Mouse (Mus musculus): ENCODE results near the gene Olfr10. TPM values are rescaled to one million over a fixed set of nuclear protein-coding genes. Genes with fewer than 3 reads are reported as not detected.

Gene Olfr10
- polyA plus RNA-seq, 1 experiment from 2014 or later, result not detected

Other genes starting within 250 kb of the Olfr10 start
- not detected in 2 replicates for gene Tgtp2, start 240.5 kb upstream of the Olfr10 start, polyA plus RNA-seq (2014; fragmentation: Nextera tagmentation; extraction: Ambion mirVana)
- gene Ifi47, start 228.2 kb upstream of the Olfr10 start, polyA plus RNA-seq (2014; fragmentation: Nextera tagmentation; extraction: Ambion mirVana), result 0.63 and 1.1 TPM in 2 replicates
- gene Olfr1396, start 189.9 kb upstream of the Olfr10 start, polyA plus RNA-seq (2014; fragmentation: Nextera tagmentation; extraction: Ambion mirVana), result not detected in 2 replicates
- not detected in 2 replicates for gene Olfr1395, start 162.5 kb upstream of the Olfr10 start, polyA plus RNA-seq (2014; fragmentation: Nextera tagmentation; extraction: Ambion mirVana)
- gene Olfr1394, start 150.4 kb upstream of the Olfr10 start, polyA plus RNA-seq (2014; fragmentation: Nextera tagmentation; extraction: Ambion mirVana), result not detected in 2 replicates
- 0.16 TPM in 1 of 2 replicates, not detected in the other for gene Btnl9, start 117.6 kb upstream of the Olfr10 start, polyA plus RNA-seq (2014; fragmentation: Nextera tagmentation; extraction: Ambion mirVana)
- 58.4 and 59.6 TPM in 2 replicates for gene Zfp62, start 101.4 kb upstream of the Olfr10 start, polyA plus RNA-seq (2014; fragmentation: Nextera tagmentation; extraction: Ambion mirVana)
- gene Mgat1, start 60.5 kb upstream of the Olfr10 start, polyA plus RNA-seq (2014; fragmentation: Nextera tagmentation; extraction: Ambion mirVana), result 34.6 and 37.2 TPM in 2 replicates
- not detected in 2 replicates for gene Olfr1393, start 26.4 kb upstream of the Olfr10 start, polyA plus RNA-seq (2014; fragmentation: Nextera tagmentation; extraction: Ambion mirVana)
- not detected in 2 replicates for gene Olfr1392, start 19.5 kb upstream of the Olfr10 start, polyA plus RNA-seq (2014; fragmentation: Nextera tagmentation; extraction: Ambion mirVana)
- gene Olfr1391, start 18.0 kb downstream of the Olfr10 start, polyA plus RNA-seq (2014; fragmentation: Nextera tagmentation; extraction: Ambion mirVana), result not detected in 2 replicates
- gene Olfr1390, start 30.4 kb downstream of the Olfr10 start, polyA plus RNA-seq (2014; fragmentation: Nextera tagmentation; extraction: Ambion mirVana), result not detected in 2 replicates
- gene Olfr1389, start 118.3 kb downstream of the Olfr10 start, polyA plus RNA-seq (2014; fragmentation: Nextera tagmentation; extraction: Ambion mirVana), result not detected in 2 replicates
- 0.17 and 0.20 TPM in 2 replicates for gene Olfr1388, start 131.9 kb downstream of the Olfr10 start, polyA plus RNA-seq (2014; fragmentation: Nextera tagmentation; extraction: Ambion mirVana)
- not detected in 2 replicates for gene Olfr1387, start 150.6 kb downstream of the Olfr10 start, polyA plus RNA-seq (2014; fragmentation: Nextera tagmentation; extraction: Ambion mirVana)
- not detected in 2 replicates for gene Olfr1386, start 160.3 kb downstream of the Olfr10 start, polyA plus RNA-seq (2014; fragmentation: Nextera tagmentation; extraction: Ambion mirVana)
- gene Olfr1385, start 184.3 kb downstream of the Olfr10 start, polyA plus RNA-seq (2014; fragmentation: Nextera tagmentation; extraction: Ambion mirVana), result not detected in 2 replicates
- gene Olfr1384, start 202.0 kb downstream of the Olfr10 start, polyA plus RNA-seq (2014; fragmentation: Nextera tagmentation; extraction: Ambion mirVana), result not detected in 2 replicates
- not detected in 2 replicates for gene Olfr1383, start 214.9 kb downstream of the Olfr10 start, polyA plus RNA-seq (2014; fragmentation: Nextera tagmentation; extraction: Ambion mirVana)
- gene Olfr1382, start 223.5 kb downstream of the Olfr10 start, polyA plus RNA-seq (2014; fragmentation: Nextera tagmentation; extraction: Ambion mirVana), result not detected in 2 replicates
- not detected in 2 replicates for gene Olfr1381, start 238.7 kb downstream of the Olfr10 start, polyA plus RNA-seq (2014; fragmentation: Nextera tagmentation; extraction: Ambion mirVana)